Mouse (Mus musculus) left cerebral cortex, postnatal 25 days (tissue): Measurements from ENCODE around the gene Cd2bp2. TPM values are rescaled to one million over a fixed set of nuclear protein-coding genes. Genes with fewer than 3 reads are reported as not detected.

Experiments
- DNase-seq, 2 experiments: peaks; one replicate each; pipeline ENCODE4 v3.0.0; 2022; ENCODE audit warnings: low spot score in 2 of 2, mixed read lengths in 1 of 2
- intact Hi-C: fragments of 180-260 bp; cut with DNase I; formaldehyde crosslinking; loops from one replicate; pipeline ENCODE4 v1.15.1; 2025
- total RNA-seq, 2 experiments: library from RNA; stranded (reverse); gene quantifications; 2 replicates each; pipeline ENCODE4 v1.2.3; 2021

Cd2bp2 gene
- total RNA-seq, result 10 to 100 TPM; 81.7 to 84.1 TPM

DNA sequence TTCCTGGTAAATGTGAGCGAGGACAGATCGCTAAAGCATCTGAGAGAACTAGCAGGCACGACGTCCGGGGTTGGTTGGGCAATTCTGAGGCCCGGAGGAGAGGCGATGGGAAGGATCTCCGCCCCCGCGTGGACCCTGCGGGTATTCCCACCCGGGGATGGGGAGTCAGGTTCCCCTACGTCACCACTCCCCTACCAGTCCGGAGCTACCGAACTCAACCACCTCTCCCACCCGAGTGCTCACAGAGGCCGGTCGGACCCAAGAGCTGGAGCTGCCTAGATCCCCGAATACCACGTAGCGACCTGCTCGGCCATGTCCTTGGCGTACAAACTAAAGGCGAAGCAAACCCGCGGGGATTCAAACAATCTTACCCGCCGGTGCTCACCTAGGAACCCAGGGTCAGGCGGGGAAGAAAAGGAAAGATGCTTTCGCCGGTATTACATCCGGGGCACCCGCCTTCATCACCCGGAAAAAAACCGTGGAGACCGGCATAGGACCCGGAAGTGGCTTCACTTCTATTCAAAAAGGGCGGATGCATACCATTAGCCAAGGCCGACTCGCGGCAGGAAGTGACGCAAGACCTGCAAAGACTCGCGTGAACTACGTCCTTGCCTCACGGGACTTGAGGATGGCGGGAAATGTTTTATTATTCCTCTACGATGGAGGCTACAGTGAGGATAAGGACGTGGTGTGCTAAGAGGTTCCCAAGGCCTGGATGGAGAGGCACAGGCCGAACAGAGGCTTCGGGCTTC, at the start of gene Cd2bp2:
Gene Cd2bp2 (minus strand): TSS at position 507 of the 752 bp plus-strand sequence.
- peak; percentile 95 to 99 for DNase-seq
- intact Hi-C loops, result no loop called here

GRCm38 (mm10) chr7:127244658-127245510, 49.0 kb upstream of the Cd2bp2 start:
- intact Hi-C loops, result no loop called here
- DNase-seq, result no peak

- DNase-seq, result peak; percentile 94 to 95
- intact Hi-C loops, result no loop called here
Measured at GRCm38 (mm10) chr7:127243870-127244657, 48.2 kb upstream of the Cd2bp2 start, which contains the start of gene Zfp771. Gene Zfp771 (plus strand): TSS chr7:127244274.

DNA sequence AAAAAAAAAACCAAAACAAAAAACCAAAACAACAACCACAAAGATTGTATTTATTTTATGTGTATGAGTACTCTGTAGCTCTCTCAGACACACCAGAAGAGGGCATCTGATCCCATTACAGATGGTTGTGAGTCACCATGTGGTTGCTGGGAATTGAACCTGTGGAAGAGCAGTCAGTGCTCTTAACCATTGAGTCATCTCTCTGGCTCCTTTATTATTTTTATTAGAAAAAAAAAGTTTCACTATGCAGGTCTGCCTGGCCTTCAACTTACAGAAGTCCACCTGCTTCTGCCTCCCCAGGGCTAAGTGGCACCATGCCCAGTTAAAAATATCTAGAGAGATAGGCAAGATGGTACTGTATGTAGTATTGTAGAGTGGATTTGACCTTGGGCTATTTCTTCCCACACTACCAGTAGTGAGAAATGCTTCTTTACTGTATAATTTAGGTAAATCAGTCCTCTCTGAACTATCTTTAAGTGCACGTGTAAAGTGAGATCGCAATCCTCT, 47.6 kb upstream of the Cd2bp2 start:
- DNase-seq, result no peak
- intact Hi-C loops, result no loop called here

GRCm38 (mm10) chr7:127234777-127235176, 38.9 kb upstream of the Cd2bp2 start:
- intact Hi-C loops, result no loop called here
- no peak for DNase-seq

DNA sequence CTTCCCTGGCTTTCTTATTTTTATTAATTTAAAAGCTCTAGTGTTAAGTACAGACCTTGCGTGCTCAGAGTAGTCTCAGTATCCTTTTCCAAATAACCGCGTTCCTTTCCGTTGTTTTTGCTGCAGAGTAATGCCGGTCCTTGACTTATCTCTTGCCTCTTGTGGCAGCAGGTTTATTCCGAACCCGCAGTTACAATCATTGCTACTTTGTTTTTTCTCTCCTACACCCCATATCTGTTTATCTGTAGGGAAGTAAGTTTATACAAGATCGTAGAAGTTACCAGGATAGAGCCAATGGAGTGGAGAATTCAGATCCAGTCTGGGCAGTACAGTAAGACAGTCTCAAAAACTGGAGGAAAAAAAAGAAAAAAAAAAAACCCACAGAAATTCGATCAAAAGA, 37.9 kb upstream of the Cd2bp2 start:
- intact Hi-C loops, result no loop called here

GRCm38 (mm10) chr7:127233368-127233749, 37.5 kb upstream of the Cd2bp2 start:
- intact Hi-C loops, result no loop called here

More for the DNA sequence above, 37.9 kb upstream of the Cd2bp2 start:
- DNase-seq, result no peak

GRCm38 (mm10) chr7:127232622-127233367, 36.9 kb upstream of the Cd2bp2 start, which contains the start of the genes Zfp553 and Sept1:
Gene Zfp553 (plus strand): TSS chr7:127233061.
Gene Sept1 (minus strand): TSS chr7:127233130.
- intact Hi-C loops, result no loop called here
- DNase-seq, result peak; percentile 81 to 86

More at GRCm38 (mm10) chr7:127233368-127233749, 37.5 kb upstream of the Cd2bp2 start:
- peak in 1 of 2 experiments; percentile 38 for DNase-seq

- intact Hi-C loops, result no loop called here
Measured at GRCm38 (mm10) chr7:127231826-127232621, 36.2 kb upstream of the Cd2bp2 start.

DNA sequence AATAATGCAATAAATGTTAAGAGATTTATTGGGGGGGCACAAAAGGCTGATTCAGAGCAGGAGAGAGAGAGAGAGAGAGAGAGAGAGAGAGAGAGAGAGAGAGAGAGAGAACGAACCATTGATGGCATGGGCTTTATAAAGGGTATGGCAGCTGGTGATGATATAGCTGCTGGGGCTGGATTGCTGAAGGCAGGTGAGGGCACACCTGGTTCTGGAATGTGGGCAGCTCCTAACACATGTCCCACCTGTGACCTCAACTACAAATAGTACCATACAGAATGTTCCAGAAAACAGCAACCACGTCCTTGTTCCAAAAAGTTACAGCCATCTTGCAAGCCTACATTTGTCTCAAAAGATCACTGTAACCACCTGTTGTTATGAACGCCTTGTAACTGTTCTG, 35.5 kb upstream of the Cd2bp2 start:
- no peak for DNase-seq
- intact Hi-C loops, result no loop called here

More at GRCm38 (mm10) chr7:127231826-127232621, 36.2 kb upstream of the Cd2bp2 start:
- no peak for DNase-seq

- intact Hi-C loops, result loop anchor here (2.0 kb wide), 1 partner anchor 14 kb away; no protein-coding TSS in a partner anchor
- DNase-seq, result peak; percentile 62 to 88
Measured at GRCm38 (mm10) chr7:127228615-127229303, 32.9 kb upstream of the Cd2bp2 start.

- DNase-seq, result peak in 1 of 2 experiments; percentile 82
- intact Hi-C loops, result no loop called here
Measured at GRCm38 (mm10) chr7:127225147-127225995, 29.5 kb upstream of the Cd2bp2 start.

DNA sequence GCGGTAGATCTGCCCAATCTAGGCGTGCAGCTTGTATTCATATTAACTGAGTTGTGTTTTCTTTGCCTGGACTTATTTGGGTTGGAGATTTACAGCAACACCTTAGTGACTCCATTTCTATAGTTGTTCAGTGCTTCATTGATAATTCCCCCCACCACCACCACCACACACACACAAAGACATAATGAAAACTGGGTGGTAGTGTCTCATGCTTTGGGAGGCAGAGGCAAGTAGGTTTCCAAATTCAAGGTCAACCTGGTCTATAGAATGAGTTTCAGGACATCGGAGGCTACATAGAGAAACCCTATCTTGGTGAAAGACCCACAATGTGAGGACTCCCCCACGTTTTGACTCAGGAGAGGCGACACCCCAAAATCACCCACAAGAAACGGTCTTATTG, 28.8 kb upstream of the Cd2bp2 start:
- no peak for DNase-seq
- intact Hi-C loops, result no loop called here

DNA sequence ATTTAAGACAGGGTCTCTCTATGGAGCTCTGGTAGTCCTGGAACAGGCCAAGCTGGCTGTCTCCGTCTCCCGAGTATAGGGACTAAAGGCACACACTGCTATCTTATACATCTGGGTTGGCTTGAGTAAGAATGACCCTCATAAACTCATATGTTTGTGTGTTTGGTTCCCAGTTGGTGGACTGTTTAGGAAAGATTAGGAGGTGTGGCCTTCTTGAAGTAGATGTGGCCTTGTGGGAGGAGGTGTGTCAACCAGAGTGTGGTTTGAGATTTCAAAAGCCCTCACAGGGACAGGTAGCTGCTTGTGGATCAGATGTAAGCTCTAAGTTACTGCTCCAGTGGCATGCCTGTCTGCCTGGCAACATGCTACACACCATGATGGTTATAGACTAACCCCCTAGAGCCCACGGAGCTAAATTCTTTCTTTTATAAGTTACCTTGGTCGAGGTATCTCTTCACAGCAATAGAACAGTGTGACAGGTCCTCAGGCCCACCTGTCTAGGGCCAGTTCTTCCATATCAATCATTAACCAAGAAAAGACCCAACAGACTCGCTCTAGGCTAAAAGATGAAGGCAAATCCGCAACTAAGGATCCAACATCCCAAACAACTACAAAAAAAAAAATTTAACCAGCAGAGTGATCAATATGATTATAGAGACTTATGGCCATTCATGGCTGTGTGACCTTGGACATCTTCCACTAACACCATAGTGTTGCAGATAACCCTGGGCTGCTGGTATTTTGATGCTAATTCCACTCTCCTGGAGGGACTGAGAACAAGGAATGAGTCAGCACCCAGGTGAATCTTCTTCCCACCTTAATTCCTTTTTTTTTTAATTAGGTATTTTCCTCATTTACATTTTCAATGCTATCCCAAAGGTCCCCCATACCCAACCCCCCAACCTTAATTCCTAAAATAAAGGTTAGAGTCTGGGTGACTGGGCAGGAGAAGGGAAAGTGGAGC, 27.9 kb upstream of the Cd2bp2 start:
- intact Hi-C loops, result no loop called here
- DNase-seq, result no peak

DNA sequence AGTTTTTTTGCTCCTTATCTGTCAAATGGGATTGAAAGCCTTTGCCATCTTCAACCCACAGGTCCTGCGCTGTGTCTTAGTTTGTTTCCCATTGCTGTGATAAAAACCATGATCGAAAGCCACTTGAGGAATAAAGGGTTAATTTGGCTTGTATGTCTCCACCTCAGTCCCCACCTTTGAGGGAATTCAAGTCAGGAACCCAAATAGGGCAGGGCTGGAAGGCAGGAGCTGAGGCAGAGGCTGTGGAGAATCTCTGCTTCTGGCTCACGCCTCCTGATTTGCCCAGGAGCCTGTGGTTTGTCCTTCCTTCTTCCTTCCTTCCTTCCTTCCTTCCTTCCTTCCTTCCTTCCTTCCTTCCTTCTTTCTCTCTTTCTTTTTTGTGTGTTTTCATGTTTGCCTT, 27.3 kb upstream of the Cd2bp2 start:
- intact Hi-C loops, result no loop called here
- DNase-seq, result no peak
